Mouse (Mus musculus) cerebellum, adult 11-12 months (tissue): Measurements from ENCODE around the gene Cdh26.

ENCODE experiments used
- DNase-seq: peaks from one replicate; pipeline ENCODE4 v3.0.0; 2022

Gene Cdh26

DNA sequence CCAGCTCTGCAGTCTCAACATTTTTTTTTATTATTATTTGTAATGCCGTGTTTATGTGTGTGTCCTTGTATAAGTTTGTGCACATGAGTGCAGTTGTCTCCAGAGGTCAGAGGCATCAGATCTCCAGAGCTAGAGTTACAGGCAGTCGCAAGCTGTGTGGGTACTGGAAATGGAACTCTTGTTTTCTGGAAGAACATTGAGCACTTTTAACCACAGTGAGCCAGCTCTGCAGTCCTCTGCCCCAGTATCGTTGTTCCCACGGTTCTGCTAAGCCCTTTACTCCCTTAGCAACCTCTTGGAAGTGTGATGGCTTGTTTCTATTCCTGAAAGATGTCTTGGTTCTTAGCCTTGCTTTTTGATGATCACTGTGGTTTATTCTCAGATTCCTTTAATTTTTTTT is 19.1 kb downstream of the Cdh26 start:
- no peak for DNase-seq

DNA sequence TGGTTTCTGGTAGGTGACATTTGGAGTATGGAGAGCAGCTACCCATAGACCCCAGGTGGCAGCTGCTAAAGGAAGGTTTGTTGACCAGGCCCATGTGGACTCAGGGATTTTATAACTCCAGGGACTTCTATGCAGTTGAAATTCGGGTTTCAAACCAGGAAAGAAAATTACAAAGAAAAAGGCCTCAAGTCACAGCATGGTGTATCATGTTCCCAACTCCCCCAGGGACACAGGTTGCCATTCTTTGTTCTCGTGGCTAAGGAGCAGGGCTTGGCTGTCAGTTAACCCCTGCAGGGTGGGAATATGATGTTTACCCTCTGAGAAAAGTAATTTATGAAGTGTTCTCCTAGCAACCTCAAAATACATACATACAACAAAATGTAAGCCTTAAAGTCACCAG is 19.9 kb downstream of the Cdh26 start:
- no peak for DNase-seq

DNA sequence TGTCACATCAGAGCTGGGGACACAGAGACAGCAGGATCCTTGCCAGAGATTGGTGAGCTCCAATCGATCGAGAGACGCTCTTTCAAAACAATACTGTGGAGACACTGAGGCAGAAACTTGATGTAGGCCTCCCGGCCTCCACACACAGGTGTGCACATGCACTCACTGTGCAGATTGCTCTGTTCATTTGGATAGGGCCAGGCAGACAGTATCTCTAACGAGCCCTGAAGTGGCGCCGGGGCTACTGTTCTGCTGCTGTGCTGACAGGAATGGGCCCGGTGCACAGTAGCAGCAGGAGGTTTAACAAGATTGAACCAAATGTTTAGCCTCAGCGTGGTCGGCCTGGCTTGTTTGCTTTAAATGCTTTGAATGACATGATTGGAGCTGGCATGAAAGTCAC is 20.6 kb downstream of the Cdh26 start:
- no peak for DNase-seq

DNA sequence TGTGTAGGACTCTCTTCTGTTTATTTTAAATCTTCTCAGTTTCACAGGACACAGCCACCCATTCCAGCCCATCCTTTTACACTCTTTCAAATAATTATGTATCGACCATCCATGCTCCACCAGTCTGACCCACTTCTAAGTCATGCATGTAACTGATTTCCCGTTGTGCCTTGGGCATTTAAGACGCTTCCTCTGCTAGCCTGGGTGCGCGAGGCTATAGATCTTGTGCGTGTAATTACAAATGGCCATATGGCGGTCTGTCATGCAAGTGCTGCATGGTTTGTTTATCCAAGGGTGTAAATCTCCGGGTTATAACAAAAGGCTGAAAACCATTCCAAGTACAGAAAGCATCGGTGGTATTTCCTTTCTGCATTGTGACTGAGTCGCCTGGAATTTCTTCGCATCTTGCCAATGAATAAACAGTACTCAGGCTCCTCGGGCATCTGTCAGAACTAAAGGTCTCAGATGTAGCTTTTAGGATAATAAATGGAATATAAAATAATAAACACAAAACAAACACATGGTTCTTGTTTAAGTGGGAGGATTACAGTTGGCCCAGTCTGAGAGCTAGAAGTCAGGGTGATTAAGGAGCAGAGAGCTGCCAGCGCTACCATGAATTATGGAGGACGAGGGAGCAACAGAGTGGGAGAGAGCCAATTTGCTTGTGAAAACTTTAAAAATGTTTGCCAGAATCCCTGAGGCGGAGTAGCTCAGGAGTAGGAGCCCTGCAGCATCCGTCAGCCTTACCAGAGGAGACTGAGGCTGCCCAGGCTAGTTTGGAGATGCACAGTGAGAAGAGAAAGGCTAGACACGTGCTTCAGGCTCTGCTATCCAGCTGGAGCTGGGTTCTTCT is 24.6 kb downstream of the Cdh26 start:
- no peak for DNase-seq

DNA sequence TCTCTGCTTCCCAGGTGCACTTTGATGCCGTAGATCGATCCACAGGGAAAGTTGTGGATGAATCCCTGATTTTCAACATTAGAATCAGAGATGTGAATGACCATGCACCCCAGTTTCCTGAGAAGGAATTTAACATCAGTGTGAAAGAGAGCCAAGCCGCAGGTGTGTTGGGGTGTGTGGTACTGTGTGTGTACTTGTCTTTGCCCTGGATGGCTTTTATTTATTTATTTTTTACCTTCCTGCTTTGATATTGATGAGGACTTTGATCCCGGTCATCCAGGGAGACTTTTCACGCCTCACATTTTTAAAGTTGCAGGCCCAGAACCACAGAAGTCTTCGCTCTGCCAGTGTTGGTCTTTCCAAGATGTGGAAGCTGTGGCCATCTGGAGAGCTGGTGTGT is 27.1 kb downstream of the Cdh26 start:
- DNase-seq: no peak

DNA sequence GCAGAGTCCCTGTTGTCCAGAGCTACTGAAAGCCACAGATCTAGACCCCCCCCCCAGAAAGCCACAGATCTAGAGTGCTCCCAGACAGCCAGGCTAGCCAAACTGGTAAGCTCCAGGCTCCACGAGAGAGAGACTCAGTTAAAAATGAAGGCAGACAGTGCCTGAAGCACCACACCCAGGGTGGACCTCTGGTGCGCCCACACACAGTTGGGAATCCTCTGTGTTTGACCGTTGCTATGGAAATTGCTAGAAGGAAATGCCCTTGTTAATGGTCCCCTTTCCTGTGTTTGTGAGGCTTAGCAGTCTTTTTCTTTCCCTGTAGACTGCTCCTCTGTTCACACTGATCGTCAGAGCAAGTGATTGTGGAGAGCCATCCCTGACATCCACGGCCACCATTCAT is 30.0 kb downstream of the Cdh26 start:
- DNase-seq: no peak

DNA sequence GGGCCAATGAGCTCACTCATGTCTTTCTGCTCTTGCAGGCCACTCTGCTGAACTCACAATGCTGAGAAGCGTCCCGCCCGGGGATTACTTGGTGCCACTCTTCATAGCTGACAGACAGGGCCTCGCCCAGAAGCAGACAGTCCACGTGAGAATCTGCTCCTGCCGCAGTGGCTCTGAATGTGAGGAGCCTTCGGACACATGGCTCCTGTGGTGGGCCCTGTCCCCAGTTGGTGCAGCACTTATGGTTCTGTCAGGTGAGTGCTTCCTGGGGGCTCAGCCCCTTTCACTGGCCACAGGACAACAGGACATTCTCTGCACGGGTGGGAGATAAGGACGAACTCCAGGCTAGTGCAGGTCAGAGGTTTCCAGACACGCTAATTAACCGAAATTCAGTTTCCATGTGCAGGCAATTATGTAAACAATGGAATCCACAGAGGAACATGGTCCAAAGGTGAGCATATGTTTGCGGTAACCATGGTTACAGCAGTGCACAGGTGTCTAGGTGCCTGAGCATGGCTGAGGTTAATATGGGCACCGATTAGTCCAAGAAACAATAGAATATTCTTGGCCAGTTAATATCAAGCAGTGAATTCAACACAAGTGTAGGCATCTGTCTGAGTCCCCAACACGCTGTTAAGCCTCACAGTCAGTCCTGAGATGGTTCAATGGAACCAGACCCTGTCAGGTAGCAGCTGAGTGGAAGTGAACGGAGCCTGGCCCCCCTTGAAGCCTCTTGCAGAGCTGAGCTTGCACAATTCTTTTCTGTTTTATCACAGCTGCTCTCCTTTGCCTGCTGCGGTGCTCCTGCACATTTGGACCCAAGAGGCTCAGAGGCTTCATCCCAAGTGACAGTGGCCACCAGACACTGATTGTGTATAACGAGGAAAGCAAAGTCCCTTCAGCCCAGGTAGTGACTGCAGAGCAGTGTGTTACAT is 41.5 kb downstream of the Cdh26 start:
- DNase-seq: no peak

DNA sequence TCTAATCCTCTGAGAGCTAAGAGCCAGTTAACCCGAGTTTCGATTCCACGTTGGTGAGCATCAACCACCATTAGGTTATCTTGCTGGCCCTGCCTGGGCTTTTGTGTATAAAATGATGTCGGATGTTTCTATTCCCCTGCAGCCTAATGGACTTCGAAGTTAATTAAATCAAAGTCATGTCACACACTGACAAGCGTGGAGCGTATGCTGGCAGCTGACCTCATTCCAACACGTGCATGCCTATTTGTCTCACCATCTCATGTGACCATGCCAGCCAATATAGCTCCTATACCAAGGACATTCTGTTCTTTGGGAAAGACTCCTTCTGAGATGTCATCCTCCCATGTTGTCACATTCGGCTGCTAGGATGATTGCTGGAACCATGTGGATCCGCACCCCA is 43.6 kb downstream of the Cdh26 start:
- DNase-seq: no peak

DNA sequence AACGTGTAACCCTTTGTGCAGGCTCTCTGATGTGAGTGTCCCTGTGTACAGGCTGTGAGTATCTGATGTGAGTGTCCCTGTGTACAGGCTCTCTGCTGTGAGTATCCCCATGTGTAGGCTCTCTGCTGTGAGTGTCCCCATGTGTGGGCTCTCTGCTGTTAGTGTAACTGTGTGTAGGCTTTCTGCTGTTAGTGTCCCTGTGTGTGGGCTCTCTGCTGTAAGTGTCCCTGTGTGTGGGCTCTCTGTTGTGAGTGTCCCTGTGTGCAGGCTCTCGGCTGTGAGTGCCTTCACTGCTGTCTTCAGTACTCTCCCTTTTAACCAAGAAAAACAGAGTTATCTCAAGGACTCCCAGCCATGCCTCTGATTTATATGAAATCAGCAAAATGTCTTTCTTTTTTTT is 46.9 kb downstream of the Cdh26 start:
- DNase-seq: no peak

DNA sequence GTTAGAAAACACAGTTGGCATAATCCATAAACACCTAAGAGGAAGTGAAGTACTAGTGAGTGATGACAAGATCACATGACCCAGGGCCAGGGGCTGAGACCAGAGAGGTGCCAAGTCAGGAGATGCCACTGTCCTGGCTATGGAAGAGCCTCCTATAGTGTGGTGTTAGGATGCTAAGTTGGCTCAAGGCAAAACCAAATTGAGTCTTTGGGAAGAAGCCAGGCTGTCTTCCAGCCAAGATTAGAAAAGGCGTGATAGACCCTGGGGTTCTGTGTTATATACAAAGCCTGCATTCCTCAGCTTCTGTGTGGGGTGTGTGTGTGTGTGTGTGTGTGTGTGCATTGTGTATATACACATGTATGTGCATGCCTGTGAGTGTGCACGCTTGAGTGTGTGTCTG is 48.7 kb downstream of the Cdh26 start:
- DNase-seq: no peak

DNA sequence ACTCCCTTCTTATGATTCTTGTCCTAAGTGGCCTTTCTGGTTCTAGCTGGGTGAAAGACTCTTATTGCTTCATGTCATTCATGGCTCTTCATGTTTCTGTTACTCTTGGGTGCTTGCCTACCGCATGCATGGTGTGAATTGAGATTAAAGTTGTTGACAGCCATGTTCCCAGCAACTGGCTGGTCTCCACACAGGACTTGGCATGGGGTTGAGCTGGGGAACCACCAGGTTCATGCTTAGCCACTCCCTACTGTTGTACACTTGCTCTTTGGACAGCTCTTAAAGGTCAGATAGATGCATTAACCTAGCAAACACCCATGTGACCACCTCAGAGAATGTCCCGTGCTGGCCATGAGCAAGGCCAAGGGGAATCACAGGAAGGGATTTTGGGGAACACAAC is 50.6 kb downstream of the Cdh26 start:
- no peak for DNase-seq

DNA sequence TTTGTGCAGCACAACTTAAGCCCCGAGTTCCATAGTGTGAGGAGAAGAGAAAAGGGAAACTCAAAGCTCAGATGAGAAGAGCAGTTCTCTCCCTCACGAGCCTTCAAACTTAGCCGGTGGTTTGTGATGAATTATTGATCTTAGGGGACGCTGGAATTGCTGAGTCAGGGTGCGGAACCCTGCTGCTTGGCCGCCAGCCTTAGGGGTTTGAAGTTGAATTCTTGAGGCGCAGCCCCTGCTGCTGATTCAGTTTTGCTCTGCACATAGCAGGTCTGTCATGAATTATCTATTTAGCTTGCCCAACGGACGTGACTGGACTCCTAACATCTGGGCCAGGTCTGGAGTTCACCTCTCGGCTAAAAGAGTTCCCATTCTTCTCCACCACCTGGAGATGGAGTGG is 53.1 kb downstream of the Cdh26 start:
- DNase-seq: no peak

DNA sequence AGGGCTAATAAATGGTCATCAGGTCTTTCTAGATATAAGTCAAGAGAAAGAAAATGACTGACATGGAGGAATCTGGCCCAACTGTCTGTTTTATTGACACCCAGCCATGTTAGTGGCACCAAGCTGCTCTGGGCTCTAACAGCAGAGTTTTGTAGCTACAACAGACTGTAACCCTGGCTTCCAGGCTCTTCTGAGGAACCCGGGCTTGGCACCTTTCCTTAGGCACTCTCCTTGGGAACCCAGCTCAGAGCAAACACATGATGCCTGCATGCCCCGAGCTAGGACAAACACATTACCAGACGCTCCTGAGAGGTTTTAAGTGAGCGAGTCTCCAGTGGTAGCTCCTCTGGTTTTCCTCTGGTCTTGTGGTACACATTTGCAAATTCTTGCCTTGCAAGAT is 57.9 kb downstream of the Cdh26 start:
- no peak for DNase-seq

DNA sequence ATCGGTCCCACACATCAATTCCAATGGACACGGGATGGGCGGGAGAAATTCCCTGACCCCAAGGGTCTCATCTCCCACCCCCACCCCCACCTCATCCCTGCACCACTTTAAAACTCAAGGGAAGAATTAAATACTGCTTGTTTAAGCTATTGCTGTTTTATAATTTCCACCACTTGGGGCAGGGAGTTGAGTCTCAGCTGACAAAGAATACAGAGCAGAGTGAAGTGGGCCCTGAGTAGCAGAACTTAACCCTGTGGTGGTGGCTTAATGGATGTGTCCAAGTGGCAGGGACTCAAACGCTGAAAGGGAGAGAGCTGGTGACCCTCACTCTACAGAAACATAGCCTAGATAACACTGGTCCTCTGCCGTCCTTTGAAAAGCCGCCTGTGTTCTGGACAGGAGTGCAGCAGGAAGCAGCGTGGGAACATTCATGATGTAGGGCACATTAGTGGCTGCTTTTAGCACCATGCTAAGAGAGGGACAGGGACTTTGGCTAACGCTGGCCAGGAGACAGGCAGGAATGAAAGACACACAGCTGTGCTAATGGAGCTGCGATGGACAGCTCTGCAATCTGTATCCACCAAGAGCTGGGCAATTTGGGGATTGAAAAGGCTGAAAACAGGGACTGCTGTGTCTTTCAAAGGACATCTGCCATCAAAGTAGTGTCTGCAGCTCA is 60.1 kb downstream of the Cdh26 start:
- no peak for DNase-seq

DNA sequence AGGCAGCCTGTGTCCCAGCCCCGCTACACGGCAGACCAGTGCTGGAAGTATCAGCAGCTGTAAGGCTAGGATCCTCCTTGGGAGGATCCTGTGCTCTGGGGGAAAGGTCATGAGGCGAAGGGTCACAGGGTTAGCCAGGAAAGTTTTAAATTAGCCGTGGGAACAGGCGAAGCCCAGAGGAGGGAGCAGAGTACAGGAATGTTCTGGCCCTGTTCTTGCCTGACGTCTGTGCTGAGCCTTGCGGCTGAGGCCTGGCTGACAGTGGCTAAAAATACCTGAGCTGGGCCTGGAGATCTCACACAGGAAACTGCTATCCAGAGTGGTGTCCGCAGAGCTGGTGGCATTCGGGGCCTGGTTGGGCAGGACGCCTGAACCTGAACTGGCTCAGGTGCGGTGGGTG is 63.7 kb downstream of the Cdh26 start:
- no peak for DNase-seq

DNA sequence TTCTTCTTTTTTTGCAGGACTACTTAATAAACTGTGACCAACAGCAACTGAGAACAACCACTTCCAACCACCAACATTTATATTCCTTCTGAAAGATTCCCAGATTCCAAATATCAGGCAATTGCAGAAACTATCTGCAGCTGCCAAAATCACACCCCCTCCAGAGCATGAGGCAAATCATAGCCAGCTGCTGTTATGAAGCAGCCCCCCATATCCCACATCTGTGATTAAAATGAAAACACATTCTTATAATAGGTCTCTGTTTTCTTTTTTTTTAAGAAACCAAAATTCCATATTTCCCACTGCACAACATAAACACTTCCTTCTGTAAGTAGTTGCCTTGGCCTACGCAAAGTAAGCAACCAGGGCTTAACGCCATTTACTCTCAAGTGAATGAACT is 65.5 kb downstream of the Cdh26 start:
- no peak for DNase-seq

DNA sequence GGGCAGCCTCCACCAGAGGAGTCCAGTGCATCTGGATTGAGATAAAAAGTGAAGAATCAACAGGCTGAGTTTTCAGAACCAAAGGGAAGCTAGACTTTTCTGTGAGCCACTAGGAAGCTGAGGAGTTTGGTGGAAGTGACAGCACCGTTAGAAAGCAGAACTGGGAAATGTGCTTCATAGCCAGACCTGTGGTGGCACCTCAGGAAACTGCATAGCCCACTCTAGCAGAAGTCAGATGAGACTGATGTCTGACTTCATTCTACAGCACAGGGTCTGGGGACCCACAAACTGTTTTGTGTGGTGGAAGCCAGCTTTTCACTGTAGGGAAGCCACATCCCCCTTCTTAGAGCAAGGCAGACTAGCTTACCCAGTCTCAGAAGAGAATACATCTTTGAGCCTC is 67.6 kb downstream of the Cdh26 start:
- no peak for DNase-seq

DNA sequence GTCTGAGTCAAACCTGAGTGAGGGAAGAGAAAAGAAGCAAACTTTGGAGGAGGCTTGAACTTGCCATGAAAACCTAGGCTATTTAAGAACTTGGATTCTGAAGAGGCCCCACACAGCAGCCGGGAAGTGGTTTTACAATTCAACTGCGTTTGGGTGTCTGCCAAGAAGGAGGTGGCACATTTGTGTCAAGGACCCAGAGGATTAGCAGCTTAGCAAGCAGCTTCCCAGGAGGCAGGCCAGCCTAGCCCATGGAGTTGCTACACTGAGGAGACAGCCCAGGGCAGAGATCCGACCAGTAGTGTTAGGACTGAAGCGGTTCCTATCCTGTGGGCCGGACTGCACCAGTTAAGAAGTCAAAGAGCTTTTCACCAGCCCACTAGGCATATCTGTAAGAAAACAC is 68.1 kb downstream of the Cdh26 start:
- DNase-seq: no peak

DNA sequence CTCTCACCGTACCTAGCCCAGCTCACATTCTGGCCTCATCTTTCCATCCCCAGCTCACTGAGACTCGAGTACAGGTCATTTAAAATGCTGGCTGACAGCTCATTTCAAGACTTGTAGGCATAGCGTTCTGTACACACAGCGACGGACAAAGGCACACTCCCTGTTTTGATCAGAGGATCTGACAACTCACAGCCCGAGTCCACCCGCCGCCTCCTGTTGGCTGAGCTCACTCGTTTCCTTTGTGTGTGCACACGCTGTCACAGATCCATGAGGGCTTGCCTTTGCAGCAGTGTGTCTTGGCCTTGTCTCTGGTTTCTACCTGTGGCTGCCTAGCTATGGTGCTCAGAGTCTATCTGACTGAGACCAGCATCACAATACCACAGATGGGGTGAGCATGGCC is 72.1 kb downstream of the Cdh26 start:
- no peak for DNase-seq

DNA sequence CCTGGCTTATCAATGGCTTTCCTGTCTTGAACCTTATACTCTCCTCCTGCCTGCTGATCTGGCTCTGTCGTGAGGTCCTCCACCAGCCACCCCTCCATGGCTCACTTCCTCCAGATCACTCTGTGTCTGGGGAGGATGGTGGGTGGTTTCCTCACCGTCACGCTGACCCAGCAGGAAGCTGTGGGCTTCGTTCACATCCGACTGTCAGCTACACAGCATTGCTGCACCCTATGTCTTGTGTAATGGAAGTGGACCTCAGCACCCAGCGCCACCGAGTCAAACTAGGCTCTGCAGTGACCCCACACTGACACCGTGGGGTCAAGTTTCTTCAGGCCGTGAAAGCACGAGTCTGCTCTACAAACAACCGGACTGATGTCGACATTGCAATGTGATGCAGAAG is 75.7 kb downstream of the Cdh26 start:
- no peak for DNase-seq

DNA sequence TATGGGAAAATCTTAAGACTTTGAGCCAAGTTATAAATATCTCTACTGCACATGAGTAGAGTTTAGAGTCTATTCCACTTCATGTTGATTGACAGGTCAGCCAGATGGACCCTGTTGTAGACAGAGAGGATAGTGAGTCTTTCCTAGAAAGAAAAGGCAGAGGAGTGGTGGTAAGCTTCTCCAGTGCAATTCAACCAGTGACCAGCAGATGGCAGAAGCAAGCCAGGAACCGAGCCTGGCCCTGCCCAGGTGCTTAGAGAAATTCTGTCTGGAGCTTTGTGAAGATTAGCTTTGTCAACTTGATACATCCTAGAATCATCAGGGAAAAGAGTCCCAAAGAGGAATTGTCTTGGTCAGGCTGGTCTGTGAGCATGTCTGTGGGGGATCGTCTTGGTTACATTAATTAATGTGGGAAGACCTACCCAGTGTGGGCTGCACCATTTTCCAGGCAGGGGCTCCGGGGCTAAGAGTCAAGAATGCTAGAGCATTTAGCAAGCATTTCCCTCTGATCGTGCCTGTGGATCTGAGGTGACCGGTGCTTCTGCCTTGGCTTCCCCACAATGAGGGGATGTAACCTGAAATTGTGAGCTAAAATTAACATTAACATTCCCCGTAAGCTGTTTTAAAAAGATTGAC is 77.2 kb downstream of the Cdh26 start:
- DNase-seq: peak; percentile 35

DNA sequence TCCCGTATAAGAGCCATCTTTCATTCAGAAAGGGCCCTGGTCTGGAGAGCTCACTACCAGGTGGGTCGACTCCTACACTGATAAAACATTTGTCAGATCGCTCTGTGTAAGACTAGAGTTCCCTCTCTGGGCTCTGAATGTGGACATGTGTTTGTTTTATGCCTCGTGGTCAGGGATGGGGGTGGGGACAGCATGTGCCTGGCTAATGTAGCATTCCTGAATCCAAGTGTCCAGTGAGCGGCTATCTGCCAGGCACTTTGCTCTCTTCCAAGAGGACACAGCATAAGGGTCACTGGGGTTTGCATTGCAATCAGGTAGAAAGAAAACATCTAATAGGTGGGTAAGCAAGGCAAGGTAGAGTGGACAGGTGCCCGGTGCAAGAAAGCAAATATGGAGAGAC is 77.9 kb downstream of the Cdh26 start:
- no peak for DNase-seq

DNA sequence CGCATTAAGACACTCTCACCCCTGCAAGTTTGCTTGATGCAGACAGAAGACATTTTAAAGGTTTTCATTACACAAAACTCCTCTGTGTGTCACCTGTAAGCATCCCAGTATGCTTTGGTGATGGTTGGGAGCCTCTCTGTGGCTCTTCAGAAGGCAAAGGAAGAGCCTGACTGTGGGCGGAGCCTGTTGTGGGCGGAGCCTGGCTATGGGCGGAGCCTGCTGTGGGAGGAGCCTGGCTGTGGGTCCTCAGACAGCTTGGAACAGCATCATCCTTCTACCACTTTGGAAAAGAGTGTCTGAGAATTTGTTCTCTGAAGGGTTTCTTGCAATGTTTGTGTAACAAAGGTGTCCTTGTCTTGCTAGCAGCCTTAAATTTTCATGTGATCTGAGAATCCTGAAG is 82.7 kb downstream of the Cdh26 start:
- no peak for DNase-seq
